Mouse (Mus musculus): ENCODE measurements around the gene Zbtb1.

The Zbtb1 gene

DNA sequence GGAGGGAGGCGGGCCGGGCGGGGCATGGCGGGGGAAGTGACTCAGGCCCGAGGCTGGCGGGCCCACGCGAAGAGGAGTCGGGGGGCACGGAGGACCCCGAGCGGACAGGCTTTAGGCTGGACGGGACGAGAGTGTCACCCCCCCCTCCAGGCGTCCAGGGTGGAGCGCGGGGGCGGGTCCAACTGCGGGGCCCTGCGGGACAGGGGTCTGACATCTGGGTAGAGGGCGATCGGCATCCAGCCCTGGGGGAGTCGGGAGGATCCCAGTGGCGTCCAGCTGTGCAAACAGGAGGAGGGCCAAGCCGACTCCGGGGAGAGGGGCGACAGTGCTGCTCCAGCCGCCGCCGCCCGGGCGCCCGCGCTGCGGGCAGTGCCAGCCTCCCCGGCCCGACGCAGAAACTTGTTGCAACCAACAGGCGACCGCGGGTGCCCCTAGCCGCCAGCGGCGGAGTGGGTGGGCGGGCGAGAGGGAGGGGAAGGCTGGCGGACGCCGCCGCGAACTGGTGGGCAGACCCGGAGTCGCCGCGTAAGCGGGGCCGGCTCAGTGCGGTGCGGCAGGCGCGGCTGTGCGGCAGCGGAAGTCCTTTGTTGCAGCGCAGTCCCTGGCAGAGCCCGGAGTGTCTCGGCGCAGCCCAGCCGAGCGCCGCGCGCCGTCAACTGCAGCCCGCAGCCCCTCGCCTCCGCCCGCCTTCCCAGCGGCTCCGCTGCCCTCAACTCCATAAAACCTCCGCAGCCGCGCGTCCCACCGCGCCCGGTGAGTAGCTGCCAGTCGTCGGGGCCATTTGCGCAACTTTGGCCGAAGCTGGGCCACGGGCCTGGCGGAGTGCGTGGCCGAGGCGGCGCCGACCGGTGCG is at the start of gene Zbtb1:
Gene Zbtb1 (plus strand): TSS at position 289 of the 853 bp plus-strand sequence.
- DNase-seq: peak; percentile 77

DNA sequence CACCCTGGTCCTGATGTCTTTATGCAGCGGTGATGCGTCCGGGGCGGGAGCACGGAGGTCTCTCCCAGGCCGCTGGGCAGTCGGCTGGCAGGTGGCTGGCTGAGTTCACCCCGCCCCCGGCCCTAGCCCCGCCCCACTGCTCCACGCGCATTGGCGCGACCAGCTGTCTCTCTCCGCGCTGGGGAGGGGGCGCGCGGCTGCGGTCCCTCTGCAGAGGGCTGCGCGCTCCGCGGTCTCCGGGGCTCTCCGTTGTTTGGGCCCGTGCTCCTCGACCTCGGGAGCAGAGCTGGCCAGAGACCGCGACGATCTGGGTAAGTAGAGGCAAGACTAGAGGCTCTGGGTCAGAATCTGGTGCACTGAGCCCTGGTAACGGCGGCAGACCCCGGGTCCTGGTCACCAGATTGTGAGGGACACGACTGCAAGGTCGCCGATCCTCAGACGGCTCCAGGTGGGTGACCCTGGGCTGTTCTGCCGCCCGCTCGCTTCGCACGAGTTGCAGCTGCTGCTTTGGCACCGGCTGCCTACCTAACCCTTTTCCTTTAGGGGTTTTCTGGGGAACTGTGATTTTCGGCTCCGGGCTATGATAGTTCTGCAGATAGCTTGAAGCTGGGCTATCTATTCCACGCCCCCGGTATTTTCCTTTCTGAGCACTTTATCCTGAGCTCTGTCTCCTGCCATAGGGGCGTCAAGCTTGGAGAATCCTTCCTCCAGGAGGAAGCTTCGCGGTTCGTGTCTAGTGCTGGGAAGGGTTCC is 45.2 kb upstream of the Zbtb1 start, which contains the start of gene Akap5:
Gene Akap5 (plus strand): TSS at position 213 of the 753 bp plus-strand sequence.
- DNase-seq: no peak

DNA sequence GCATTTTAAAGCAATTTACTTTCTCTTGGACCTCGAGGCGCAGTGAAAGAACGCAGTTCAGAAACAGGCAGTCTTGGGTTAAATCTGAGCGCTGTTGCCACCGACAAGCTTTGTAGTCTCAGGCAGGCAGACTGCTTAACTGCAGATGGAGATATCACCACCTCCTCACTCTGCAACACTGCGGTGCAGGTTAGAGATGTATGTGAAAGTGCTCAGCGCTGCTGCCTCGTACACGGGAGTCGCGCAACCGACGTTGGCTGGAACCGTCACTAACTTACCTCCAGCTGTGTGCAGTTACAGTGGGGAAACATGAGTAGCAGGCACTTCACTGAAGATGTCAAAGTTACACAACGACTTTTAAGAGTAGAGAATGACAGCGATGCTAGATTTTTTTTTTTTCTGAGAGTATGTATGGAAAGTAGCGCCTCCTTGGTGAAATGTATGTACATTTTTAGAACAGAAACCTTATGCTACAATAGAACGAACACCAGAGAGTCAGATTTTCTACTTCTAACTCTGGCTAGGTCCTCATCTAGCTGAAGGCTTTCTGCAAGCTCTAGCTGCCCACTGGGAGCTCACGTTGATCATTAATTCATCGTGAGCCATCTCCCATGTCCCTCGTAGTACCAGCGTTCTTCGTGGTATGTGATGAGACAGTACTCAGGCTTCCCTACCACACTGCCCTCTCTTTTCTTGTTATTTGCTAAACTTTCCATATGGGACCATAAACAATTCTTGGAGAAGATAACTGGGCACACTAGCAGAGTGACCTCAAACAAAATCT is 43.4 kb upstream of the Zbtb1 start:
- no peak for DNase-seq

DNA sequence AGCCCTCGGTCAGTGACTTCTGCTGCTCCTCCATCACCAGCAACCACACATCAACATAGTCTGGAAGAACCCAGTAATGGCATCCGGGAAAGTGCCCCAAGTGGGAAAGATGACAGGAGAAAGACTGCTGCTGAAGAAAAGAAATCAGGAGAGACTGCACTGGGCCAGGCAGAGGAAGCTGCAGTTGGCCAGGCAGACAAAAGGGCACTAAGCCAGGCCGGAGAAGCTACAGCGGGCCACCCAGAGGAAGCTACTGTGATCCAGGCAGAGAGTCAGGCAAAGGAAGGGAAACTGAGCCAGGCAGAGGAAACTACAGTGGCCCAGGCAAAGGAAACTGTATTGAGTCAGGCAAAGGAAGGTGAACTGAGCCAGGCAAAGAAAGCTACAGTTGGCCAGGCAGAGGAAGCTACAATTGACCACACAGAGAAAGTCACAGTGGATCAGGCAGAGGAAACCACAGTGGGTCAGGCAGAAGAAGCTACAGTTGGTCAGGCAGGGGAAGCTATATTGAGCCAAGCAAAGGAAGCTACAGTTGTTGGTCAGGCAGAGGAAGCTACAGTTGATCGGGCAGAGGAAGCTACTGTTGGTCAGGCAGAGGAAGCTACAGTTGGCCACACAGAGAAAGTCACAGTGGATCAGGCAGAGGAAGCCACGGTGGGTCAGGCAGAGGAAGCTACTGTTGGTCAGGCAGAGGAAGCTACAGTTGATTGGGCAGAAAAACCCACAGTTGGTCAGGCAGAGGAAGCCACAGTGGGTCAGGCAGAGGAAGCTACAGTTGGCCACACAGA is 41.3 kb upstream of the Zbtb1 start:
- DNase-seq: no peak

DNA sequence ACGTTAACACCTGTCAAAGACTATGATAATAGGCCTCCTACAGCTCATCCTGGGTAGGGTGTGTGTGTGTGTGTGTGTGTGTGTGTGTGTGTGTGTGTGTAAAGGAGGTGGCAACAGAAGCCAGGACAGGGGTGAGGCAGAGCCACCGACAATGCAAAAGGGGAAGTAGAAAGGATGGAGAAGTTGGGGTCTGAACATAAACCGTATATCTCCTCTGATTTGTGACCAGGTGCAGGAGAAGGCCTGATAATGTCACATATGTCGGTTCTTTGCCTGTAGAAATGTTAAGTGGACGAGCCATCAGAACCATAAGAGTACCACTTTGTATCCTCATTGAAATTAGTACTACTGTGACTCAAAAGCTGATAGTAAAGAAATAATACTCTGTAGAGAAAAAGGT is 36.4 kb upstream of the Zbtb1 start:
- DNase-seq: no peak

DNA sequence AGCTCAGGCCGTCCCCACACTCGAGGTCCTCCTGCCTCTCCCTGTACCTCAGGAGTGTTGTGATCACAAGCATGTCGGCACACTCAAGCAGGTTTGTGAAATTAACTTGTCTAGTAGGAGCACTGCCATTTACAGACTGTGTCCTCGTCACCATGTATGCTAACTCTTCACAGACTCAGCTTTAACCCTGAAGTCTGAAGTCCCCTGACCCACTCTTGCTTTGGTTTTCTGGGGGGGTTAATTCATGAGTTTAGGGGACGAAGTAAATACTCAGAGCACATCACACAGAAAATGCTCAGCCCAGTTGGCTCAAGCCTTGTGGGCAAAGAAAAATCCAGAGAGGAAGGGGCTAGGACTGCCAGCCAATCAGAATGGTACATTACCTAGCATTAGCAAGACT is 34.4 kb upstream of the Zbtb1 start:
- no peak for DNase-seq

DNA sequence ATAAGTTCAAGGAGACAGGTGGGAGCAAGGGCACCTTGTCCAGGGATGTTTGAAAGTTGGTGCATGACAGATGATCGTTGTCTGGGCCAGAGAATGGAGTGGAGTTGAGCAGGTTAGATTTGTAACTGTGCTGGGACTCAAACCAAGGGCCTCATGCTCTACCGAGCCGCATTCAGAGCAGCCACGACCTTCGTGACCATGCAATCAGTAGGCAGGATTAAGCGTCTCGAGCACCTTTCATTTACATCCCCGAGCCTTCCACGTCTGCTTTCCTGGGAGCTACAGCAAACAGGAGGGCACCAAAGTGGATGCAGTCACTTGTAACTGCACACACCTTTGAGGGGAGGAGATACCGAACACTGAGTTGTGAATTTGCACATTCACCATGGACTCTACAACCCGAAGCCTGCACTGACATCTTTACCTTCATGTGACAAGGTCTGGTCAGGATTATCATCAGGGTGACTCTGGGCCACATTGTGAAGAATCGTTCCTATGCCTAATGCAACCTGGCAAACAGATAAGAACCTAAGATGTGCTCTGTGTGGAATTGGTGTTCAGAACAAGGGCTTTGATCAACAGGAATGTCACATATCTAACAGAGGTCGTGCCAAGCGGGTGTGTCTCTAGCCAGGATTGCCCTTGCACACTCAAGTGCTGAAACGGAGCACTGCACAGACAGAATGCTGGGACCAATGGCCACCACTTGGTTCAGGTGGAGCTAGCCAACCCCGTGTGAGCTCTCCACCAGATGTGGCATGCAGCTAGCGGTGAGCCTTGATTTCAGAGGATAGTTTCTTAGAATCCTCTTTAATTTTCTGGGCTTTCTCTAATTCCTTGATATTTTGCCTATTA is 33.7 kb upstream of the Zbtb1 start:
- no peak for DNase-seq

DNA sequence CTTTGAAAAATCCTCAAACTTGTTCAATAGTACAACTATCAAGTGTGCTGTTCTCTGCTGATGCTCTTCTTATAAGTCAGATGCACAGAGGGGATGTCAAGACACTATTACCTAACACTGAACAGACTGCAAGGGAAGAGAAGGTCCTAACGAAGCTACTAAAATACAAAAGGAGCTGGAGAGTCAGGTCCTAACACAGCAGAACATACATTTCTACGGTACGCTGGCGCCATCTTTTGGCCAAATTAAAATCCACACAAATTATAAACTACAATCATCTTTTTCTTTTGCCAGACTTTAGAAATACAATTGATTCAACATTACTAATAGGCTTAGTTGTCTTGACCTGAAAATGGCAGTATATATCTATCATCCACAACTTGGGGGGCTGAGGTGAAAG is 29.0 kb upstream of the Zbtb1 start:
- DNase-seq: peak; percentile 14

DNA sequence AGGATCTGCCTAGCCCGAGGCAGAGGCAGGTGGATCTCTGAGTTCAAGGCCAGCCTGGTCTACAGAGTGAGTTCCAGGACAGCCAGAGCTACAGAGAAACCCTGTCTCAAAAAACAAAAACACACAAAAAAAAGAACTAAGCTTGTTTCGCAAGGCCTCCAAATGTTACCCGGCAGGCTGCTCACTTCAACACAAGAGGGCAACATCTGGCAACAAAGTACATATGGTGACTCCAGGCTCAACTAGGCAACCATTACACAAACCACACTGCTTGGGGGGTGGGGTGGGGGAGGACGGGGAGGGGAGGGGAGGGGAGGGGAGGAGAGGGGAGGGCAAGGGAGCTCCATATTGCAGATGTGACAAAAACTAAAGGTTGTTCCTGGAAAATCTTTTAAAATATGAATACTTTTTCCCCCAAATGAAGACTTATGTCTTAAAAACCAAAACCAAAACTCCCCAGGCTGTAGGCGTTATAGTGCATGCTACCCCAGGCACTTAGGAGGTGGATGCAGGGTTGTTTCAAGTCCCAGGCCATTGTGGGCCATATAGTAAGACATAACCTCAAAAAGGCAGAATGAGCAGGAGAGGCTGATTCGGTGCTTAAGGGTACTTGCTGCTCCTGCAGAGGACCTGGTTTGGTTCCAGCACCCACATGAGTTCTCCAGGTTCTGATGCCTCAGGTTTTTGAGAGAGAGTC is 24.2 kb upstream of the Zbtb1 start:
- no peak for DNase-seq

DNA sequence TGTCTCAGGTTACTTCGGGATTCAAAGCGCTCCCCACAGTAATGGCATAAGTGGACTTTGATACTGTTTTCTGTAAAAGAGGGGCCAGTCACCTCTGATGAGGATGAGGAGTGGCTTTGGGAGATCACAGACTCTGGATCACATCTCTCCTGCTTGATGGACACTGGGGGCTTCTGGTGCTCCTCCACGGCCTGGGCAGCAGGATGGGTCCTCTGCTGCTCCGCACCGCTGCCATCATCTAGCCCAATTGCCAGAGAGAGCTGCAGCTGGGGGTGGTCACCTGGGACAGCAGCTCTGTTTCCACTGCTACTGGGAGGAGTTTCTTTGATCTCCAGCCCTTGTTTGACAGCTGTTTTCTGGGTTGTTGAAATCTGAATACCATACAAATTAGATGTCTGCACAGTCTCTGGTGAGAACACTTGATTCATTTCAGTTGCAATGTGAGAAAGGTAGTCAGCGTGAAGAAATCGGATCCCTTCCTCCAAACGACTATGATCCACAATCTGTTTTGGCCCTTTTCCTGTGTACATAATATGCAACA is 20.3 kb upstream of the Zbtb1 start:
- no peak for DNase-seq

DNA sequence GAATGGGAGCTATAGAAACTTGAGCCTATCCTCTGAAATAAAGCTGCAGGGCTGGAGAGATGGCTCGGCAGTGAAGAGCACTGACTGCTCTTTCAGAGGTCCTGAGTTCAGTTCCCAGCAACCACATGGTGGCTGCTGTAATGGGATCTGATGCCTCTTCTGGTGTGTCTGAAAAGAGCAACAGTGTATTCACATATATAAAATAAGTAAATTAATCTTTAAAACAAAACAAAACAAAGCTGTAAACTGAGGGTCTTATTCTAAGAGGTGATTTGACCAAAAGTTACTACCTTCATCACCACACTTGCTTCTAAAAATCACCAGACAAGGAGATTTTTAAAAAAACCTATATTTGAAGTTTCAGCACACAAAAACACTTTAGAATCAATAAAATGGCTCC is 9.2 kb upstream of the Zbtb1 start:
- DNase-seq: no peak

DNA sequence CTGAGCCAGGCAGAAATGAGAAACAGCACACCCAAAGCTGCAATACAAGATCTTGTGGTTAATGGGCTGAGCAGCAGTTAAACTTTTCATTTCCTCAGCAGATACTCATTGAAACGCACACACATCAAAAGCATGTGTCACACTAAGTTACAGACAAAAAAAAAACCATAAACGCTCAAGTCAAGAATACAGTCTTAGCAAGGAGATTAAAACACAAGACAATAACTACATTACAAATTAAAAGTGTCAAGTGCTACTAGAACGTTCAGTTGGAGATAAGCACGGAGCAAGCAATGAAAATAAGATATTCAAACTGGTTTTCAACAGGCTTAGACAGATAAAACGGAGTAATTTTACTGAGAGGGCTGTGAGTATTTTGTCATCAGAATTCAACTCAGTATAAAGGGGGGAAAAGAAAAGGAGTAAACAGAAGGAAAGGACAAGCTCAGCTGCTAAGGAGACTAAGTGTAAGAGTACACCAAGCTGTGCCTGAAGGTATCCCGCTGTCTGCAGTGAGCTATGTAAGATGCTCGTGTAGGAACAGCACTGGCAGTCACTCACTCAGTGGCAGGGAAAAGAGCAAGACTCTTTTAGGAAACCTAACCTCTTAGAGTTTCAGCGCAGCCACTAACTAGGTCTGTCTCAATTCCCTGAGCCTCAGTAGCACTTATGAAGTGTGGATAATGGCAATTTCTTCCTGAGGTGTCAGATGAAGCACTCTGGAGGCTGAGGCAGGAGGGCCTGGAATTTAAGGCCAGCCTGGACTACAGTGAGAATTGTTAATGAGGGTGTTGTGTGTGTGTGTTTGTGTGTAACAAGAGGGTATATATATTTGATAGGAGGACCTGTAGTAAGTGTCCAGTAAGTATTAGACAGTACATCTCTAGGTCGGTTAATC is 8.4 kb upstream of the Zbtb1 start:
- no peak for DNase-seq

DNA sequence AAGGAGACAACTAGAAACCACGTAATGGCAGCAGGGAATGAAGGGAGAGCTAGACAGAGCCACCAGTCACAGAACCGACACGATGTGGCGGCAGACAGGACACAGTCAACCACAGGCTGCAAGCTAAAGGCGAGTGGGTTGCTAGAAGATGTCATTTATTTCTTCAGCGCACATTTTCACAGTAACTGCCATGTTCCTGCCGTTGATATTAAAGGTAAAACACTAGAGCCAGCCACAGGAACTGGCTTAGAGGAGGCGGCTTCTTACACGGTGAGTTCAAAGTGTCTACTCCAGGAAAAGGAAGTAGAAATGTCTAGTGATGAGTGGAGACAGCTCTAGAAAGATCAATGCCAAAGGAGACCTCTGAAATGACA is 7.8 kb upstream of the Zbtb1 start:
- DNase-seq: no peak

DNA sequence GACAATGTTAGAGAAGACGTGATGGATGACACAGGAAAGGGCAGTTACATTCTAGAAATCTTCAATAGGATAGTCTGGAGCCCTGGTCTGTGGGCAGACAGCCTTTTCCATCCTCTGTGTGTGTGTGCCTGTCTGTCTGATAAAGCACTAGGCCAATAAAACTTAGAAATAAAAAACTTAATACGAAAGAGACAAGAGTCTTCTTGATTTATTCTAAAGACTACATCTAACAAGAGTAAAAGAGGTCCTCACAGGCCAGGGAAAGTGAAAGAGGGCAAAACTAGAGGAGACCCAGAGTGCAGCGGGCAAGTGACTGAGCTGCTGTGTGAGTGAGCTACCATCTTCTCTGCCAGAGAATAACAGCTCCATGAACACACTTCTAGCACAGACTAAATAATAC is 3.8 kb upstream of the Zbtb1 start:
- DNase-seq: no peak

DNA sequence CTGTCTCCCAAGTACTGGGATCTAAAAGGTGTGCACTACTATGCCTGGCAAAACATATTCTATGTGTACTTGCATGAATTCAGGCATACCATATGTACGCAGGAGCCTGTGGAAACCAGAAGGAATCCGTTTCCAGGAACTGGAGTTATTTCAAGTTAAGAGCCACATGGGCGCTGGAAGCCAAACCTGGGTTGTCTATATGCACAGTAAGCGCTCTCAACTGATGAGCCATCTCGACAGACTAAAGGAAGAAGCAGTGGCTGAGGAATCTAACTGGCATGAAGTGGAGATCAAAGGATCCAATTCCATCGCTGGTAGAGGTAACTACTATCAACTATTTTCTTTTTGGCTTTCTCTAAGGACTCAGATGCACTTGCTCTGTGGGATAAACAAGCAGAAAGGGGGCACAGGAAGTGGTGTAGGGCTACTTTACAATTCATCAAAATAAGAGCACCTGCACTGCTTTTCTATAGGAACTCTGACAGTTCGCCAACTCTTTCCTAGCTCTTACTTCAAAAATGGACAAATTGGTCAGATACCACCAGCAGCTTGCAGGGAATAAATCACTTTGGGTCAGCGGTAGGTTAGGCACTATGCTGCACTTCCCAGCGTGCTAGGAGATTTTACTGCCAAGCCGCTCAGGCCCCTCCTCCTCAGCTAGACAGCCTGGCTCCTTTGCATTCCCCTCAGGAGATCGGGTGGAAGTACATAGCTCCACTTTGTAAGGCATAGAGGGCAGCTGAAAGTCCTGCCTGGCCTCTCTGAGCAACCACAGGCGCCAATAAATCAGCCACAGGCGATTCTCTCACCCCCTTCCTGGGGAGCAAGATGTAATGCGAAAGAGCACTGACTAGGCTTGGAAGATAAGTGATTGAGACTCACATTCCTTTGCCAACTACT is 2.7 kb upstream of the Zbtb1 start:
- peak; percentile 50 for DNase-seq

DNA sequence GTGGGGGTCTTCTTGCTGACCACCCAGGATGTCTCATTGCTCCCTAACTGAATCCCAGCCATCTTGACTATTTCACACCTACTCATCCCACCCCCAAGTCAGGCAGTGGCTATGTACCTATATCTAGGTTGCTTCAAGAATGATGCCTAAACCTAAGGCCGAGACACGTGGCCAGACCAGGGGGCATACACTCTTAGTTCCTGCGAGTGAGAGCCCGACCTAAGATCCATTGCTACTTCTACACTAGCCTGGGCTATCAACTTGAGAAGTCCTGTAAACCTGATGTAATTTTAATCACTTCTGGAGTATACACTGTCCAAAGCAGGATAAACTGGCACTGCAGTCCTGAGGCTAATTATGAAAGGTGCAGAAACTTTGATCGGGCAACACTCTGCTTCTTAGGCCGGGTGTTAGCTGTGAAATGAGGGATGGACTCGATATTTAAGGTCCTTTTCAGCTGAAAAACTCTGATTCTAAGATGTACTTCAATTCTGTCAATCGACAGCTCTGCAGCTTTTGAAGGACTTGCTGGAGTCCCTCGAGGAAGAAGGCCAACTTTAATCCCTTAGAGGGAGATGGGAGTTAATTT is 1.8 kb upstream of the Zbtb1 start:
- no peak for DNase-seq

DNA sequence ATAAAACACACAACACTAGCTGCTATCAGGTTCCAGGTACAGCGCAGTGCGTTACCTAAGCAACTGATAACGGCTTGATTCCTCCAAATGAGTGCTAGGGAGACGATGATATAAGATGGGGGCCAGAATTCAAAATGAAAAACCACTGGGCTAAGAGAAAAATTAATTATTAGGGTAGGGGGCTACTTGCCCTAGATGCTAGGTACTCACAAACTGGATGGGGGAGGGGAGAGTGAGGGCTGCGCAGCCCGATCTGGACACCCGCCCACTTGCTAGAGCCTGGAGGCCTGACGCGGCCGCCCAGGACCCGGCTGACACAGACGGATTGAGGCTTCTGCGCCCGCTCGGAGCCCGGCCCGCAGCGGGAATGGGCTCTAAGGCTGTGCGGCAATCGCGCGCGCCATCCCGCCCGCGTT is 1.3 kb upstream of the Zbtb1 start:
- no peak for DNase-seq
